Mouse (Mus musculus): ENCODE measurements around the gene Phlpp1.
"Not testable (repeated sequence)": the region's sequence is repeated elsewhere in the genome, so short reads cannot be mapped to it uniquely, and the experiment has no call there.

Gene Phlpp1

GRCm38 (mm10) chr1:106243371-106243770 lies 71.8 kb downstream of the Phlpp1 start:
- DNase-seq (ENCODE audit: low spot score in 2 of 2): no peak

- no peak for DNase-seq (ENCODE audit: low spot score in 2 of 2)
Observed at GRCm38 (mm10) chr1:106244245-106244644, 72.7 kb downstream of the Phlpp1 start.

- DNase-seq (ENCODE audit: low spot score in 2 of 2): no peak
Observed at GRCm38 (mm10) chr1:106254047-106254446, 82.5 kb downstream of the Phlpp1 start.

- no peak for DNase-seq (ENCODE audit: low spot score in 2 of 2)
Observed at GRCm38 (mm10) chr1:106257176-106257575, 85.6 kb downstream of the Phlpp1 start.

GRCm38 (mm10) chr1:106268028-106268799 lies 96.7 kb downstream of the Phlpp1 start:
- no peak for DNase-seq (ENCODE audit: low spot score in 2 of 2)

- DNase-seq (ENCODE audit: low spot score in 2 of 2): no peak
Observed at GRCm38 (mm10) chr1:106269337-106269736, 97.8 kb downstream of the Phlpp1 start.

GRCm38 (mm10) chr1:106272916-106273315 lies 101.4 kb downstream of the Phlpp1 start:
- DNase-seq (ENCODE audit: low spot score in 2 of 2): no peak

- DNase-seq (ENCODE audit: low spot score in 2 of 2): no peak
Observed at GRCm38 (mm10) chr1:106273801-106274200, 102.2 kb downstream of the Phlpp1 start.

- DNase-seq (ENCODE audit: low spot score in 2 of 2): no peak
Observed at GRCm38 (mm10) chr1:106274561-106275001, 103.0 kb downstream of the Phlpp1 start.

- DNase-seq (ENCODE audit: low spot score in 2 of 2): no peak
Observed at GRCm38 (mm10) chr1:106275142-106275541, 103.6 kb downstream of the Phlpp1 start.

- no peak for DNase-seq (ENCODE audit: low spot score in 2 of 2)
Observed at GRCm38 (mm10) chr1:106275731-106276130, 104.2 kb downstream of the Phlpp1 start.

- DNase-seq (ENCODE audit: low spot score in 2 of 2): no peak
Observed at GRCm38 (mm10) chr1:106276824-106277223, 105.3 kb downstream of the Phlpp1 start.

- no peak for DNase-seq (ENCODE audit: low spot score in 2 of 2)
Observed at GRCm38 (mm10) chr1:106277286-106277685, 105.7 kb downstream of the Phlpp1 start.

- no peak for DNase-seq (ENCODE audit: low spot score in 2 of 2)
Observed at GRCm38 (mm10) chr1:106278552-106279060, 107.1 kb downstream of the Phlpp1 start.

GRCm38 (mm10) chr1:106279404-106280123 lies 108.0 kb downstream of the Phlpp1 start:
- no peak for DNase-seq (ENCODE audit: low spot score in 2 of 2)

- DNase-seq (ENCODE audit: low spot score in 2 of 2): no peak
Observed at GRCm38 (mm10) chr1:106280171-106280913, 108.8 kb downstream of the Phlpp1 start.

GRCm38 (mm10) chr1:106286815-106287214 lies 115.3 kb downstream of the Phlpp1 start:
- DNase-seq (ENCODE audit: low spot score in 2 of 2): no peak

GRCm38 (mm10) chr1:106289065-106289464 lies 117.5 kb downstream of the Phlpp1 start:
- no peak for DNase-seq (ENCODE audit: low spot score in 2 of 2)

- DNase-seq (ENCODE audit: low spot score in 2 of 2): no peak
Observed at GRCm38 (mm10) chr1:106289580-106289979, 118.0 kb downstream of the Phlpp1 start.

- no peak for DNase-seq (ENCODE audit: low spot score in 2 of 2)
Observed at GRCm38 (mm10) chr1:106309394-106310039, 138.0 kb downstream of the Phlpp1 start.

- DNase-seq (ENCODE audit: low spot score in 2 of 2): no peak
Observed at GRCm38 (mm10) chr1:106310285-106310684, 138.7 kb downstream of the Phlpp1 start.

GRCm38 (mm10) chr1:106311830-106312229 lies 140.3 kb downstream of the Phlpp1 start:
- not testable (repeated sequence) for DNase-seq (ENCODE audit: low spot score in 2 of 2)
